8 mouse cellular contexts compared by ENCODE assay signal in the genomic region with DNA sequence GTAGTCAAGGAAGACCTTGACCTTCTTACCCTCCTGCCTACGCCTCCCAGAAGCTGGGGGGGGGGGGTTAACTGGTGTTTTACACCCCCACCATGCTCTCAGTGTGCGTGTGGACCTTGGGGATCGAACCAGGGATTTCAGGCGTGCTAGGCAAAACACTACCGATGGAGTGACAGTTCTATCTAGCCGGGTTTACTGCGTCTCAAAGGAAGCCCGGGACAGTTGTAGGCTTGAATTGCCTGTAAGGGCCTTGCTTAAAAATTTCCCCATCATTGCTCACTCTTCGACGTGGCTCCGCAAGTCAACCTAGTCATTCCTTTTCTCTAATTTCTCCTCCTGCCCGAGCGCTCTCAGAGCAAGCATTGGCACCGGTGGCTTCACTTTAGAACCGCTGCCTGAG. TPM values are rescaled to one million over a fixed set of nuclear protein-coding genes. Genes with fewer than 3 reads are reported as not detected.
DNase-seq lines count a peak whose midpoint lies in the region; ATAC-seq and TF ChIP-seq lines count a peak whose summit lies in the region.

No protein-coding gene starts in this region.

- TF ChIP-seq CTCF in cerebellum, adult 2 months (IDR thresholded peaks at IDR 0.05; ENCODE audit: borderline replicate concordance, insufficient read depth, low read depth, low read length), result no peak
- TF ChIP-seq CTCF in stomach, postnatal 0 days (IDR thresholded peaks at IDR 0.05; ENCODE audit: low read depth), result no peak

- H3K9me3 ChIP-seq in limb, embryonic 15.5 days, result no peaks in the 10 kb centered on the region
- no peaks in the 10 kb centered on the region for H3K9me3 ChIP-seq in stomach, postnatal 0 days (ENCODE audit: control insufficient read depth, low read length)

- no peaks in the 10 kb centered on the region for H3K27me3 ChIP-seq in cerebellum, adult 2 months (ENCODE audit: control insufficient read depth, insufficient read depth, low read length)
- no peaks in the 10 kb centered on the region for H3K27me3 ChIP-seq in limb, embryonic 15.5 days
- H3K27me3 ChIP-seq in stomach, postnatal 0 days (ENCODE audit: control insufficient read depth, insufficient read depth, low read length), result no peaks in the 10 kb centered on the region

- WGBS in cerebellum, adult 2 months, result 18% methylated on average over 15 of the region's 15 CpGs
- 25% methylated on average over 15 of the region's 15 CpGs for WGBS in limb, embryonic 15.5 days
- WGBS in stomach, postnatal 0 days, result 20% methylated on average over 15 of the region's 15 CpGs

- no peak for ATAC-seq in cerebellum, adult (ENCODE audit: insufficient number of reproducible peaks, low FRiP score, low TSS enrichment)
- no peak for ATAC-seq in limb, embryonic 15.5 days (ENCODE audit: insufficient number of reproducible peaks, low FRiP score, low TSS enrichment, low read depth)
- ATAC-seq in stomach, postnatal 0 days (ENCODE audit: low FRiP score, low TSS enrichment), result peak; percentile 23; the same call in 1 of the 2 replicates

- H3K9ac ChIP-seq in limb, embryonic 15.5 days, result peak overlapping the region; percentile 93
- H3K9ac ChIP-seq in stomach, postnatal 0 days (ENCODE audit: low read length), result peak overlapping the region; percentile 95

- TF ChIP-seq EP300 in stomach, postnatal 0 days (optimal IDR thresholded peaks at IDR 0.05), result no peak

- H3K36me3 ChIP-seq in limb, embryonic 15.5 days, result peaks cover 3% of the 10 kb centered on the region
- peaks cover under 1% of the 10 kb centered on the region; the same call in 1 of the 2 replicates for H3K36me3 ChIP-seq in stomach, postnatal 0 days (ENCODE audit: control insufficient read depth, insufficient read depth, low read length)

- no peak for TF ChIP-seq POLR2A in cerebellum, adult 2 months (IDR thresholded peaks at IDR 0.05; ENCODE audit: borderline replicate concordance, insufficient read depth, low read length)

- no peak for DNase-seq in cerebellum, adult 2 months
- peak; percentile 7 for DNase-seq in thymus, postnatal 0 days (ENCODE audit: low spot score)
- DNase-seq in thymus, postnatal 10 days (ENCODE audit: low spot score in 2 of 2), result no peak
- DNase-seq in stomach, postnatal 0 days (ENCODE audit: low spot score), result no peak
- DNase-seq in cerebellum, adult 18-20 months, result no peak
- DNase-seq in ovary, postnatal 10 days (ENCODE audit: low spot score), result no peak

- peak overlapping the region; percentile 83 for H3K4me2 ChIP-seq in limb, embryonic 15.5 days
- H3K4me2 ChIP-seq in stomach, postnatal 0 days (replicated peaks; ENCODE audit: low read depth), result peak overlapping the region; percentile 88

- no peaks in the 10 kb centered on the region for H3K4me1 ChIP-seq in cerebellum, adult 2 months (ENCODE audit: control insufficient read depth, insufficient read depth, low read length)
- peaks cover 16% of the 10 kb centered on the region for H3K4me1 ChIP-seq in limb, embryonic 15.5 days
- H3K4me1 ChIP-seq in stomach, postnatal 0 days (replicated peaks; ENCODE audit: control insufficient read depth, insufficient read depth), result no peaks in the 10 kb centered on the region

- peak overlapping the region; percentile 94 for H3K4me3 ChIP-seq in cerebellum, adult 2 months (replicated peaks; ENCODE audit: insufficient read depth, low read depth, low read length)
- H3K4me3 ChIP-seq in limb, embryonic 15.5 days, result peak overlapping the region; percentile 90
- H3K4me3 ChIP-seq in stomach, postnatal 0 days (ENCODE audit: low read depth, low read length), result peak overlapping the region; percentile 96

- no peak overlapping the region for H3K27ac ChIP-seq in cerebellum, adult 2 months (ENCODE audit: insufficient read depth, low read length)
- H3K27ac ChIP-seq in limb, embryonic 15.5 days, result no peak overlapping the region
- peak overlapping the region; percentile 87; the same call in 1 of the 2 replicates for H3K27ac ChIP-seq in stomach, postnatal 0 days (replicated peaks)

RNA-seq across cellular contexts. Expression of a gene that starts 1.6 kb away (rescaled TPM):
- polyA plus RNA-seq in cerebellum, adult 2 months (2012; rRNA removed), result 36.0 and 38.0 TPM in 2 replicates
- polyA plus RNA-seq in thymus, postnatal 0 days (2015; fragmentation: Nextera tagmentation; extraction: Ambion mirVana), result 36.5 and 39.7 TPM in 2 replicates
- 40.2 and 43.0 TPM in 2 replicates for polyA plus RNA-seq in limb, embryonic 15.5 days (2015; fragmentation: Nextera tagmentation; extraction: Ambion mirVana)
- polyA plus RNA-seq in stomach, postnatal 0 days (2015; fragmentation: Nextera tagmentation; extraction: Ambion mirVana), result 20.7 and 21.7 TPM in 2 replicates

RNA-seq across cellular contexts. Expression of a gene that starts 31.4 kb away (rescaled TPM):
- 189 and 203 TPM in 2 replicates for polyA plus RNA-seq in cerebellum, adult 2 months (2012; rRNA removed)
- polyA plus RNA-seq in thymus, postnatal 0 days (2015; fragmentation: Nextera tagmentation; extraction: Ambion mirVana), result 238 TPM in 2 replicates
- polyA plus RNA-seq in limb, embryonic 15.5 days (2015; fragmentation: Nextera tagmentation; extraction: Ambion mirVana), result 141 and 177 TPM in 2 replicates
- 147 TPM in 2 replicates for polyA plus RNA-seq in stomach, postnatal 0 days (2015; fragmentation: Nextera tagmentation; extraction: Ambion mirVana)

RNA-seq across cellular contexts. Expression of a gene that starts 50.9 kb away (rescaled TPM):
- polyA plus RNA-seq in cerebellum, adult 2 months (2012; rRNA removed), result 94.8 and 98.5 TPM in 2 replicates
- 91.0 and 92.1 TPM in 2 replicates for polyA plus RNA-seq in thymus, postnatal 0 days (2015; fragmentation: Nextera tagmentation; extraction: Ambion mirVana)
- 58.3 and 59.3 TPM in 2 replicates for polyA plus RNA-seq in limb, embryonic 15.5 days (2015; fragmentation: Nextera tagmentation; extraction: Ambion mirVana)
- polyA plus RNA-seq in stomach, postnatal 0 days (2015; fragmentation: Nextera tagmentation; extraction: Ambion mirVana), result 23.8 and 26.0 TPM in 2 replicates

RNA-seq across cellular contexts. Expression of a gene that starts 51.4 kb away (rescaled TPM):
- 46.5 and 48.7 TPM in 2 replicates for polyA plus RNA-seq in cerebellum, adult 2 months (2012; rRNA removed)
- 91.2 and 93.3 TPM in 2 replicates for polyA plus RNA-seq in thymus, postnatal 0 days (2015; fragmentation: Nextera tagmentation; extraction: Ambion mirVana)
- polyA plus RNA-seq in limb, embryonic 15.5 days (2015; fragmentation: Nextera tagmentation; extraction: Ambion mirVana), result 60.5 and 68.7 TPM in 2 replicates
- 40.5 and 41.5 TPM in 2 replicates for polyA plus RNA-seq in stomach, postnatal 0 days (2015; fragmentation: Nextera tagmentation; extraction: Ambion mirVana)
